Mouse (Mus musculus): ENCODE measurements around the gene Cacybp. TPM values are rescaled to one million over a fixed set of nuclear protein-coding genes. Genes with fewer than 3 reads are reported as not detected.

The Cacybp gene
- polyA plus RNA-seq, 1 experiment from 2014 or later, result 223 TPM

- 0 out of 2 replicates have a peak, but pooled peaks cover 2% of the 10 kb centered on the region for H3K27me3 ChIP-seq
- WGBS, result 67% methylated on average over 3 of the region's 5 CpGs
- no peaks in the 10 kb centered on the region for H3K9me3 ChIP-seq
- no peak overlapping the region for H3K4me2 ChIP-seq
- no peak overlapping the region for H3K4me3 ChIP-seq
- no peaks in the 10 kb centered on the region for H3K4me1 ChIP-seq
- ATAC-seq (ENCODE audit: insufficient number of reproducible peaks, insufficient read depth, low FRiP score, low TSS enrichment, low read depth), result no peak
- no peak overlapping the region for H3K9ac ChIP-seq
- no peak overlapping the region for H3K27ac ChIP-seq
- H3K36me3 ChIP-seq, result no peaks in the 10 kb centered on the region
Observed at GRCm38 (mm10) chr1:160166600-160166999, 46.1 kb downstream of the Cacybp start.

- peaks cover 8% of the 10 kb centered on the region for H3K4me1 ChIP-seq
- ATAC-seq (ENCODE audit: insufficient number of reproducible peaks, insufficient read depth, low FRiP score, low TSS enrichment, low read depth), result no peak
- no peak overlapping the region for H3K27ac ChIP-seq
- H3K9me3 ChIP-seq, result no peaks in the 10 kb centered on the region
- H3K36me3 ChIP-seq, result no peaks in the 10 kb centered on the region
- no peak overlapping the region for H3K4me2 ChIP-seq
- H3K4me3 ChIP-seq, result no peak overlapping the region
- no peaks in the 10 kb centered on the region for H3K27me3 ChIP-seq
- WGBS, result 93% methylated on average over 2 of the region's 2 CpGs
- H3K9ac ChIP-seq, result no peak overlapping the region
Observed at GRCm38 (mm10) chr1:160158190-160158589, 54.5 kb downstream of the Cacybp start.

GRCm38 (mm10) chr1:160153480-160153879 is 59.2 kb downstream of the Cacybp start, which contains the start of gene Tnn:
Gene Tnn, minus strand, starts transcription at chr1:160153580.
- no peak for ATAC-seq (ENCODE audit: insufficient number of reproducible peaks, insufficient read depth, low FRiP score, low TSS enrichment, low read depth)
- 0 out of 2 replicates have a peak within 1 kb of the TSS, but pooled peaks have one; percentile 16 for H3K9ac ChIP-seq
- no peaks in the 10 kb centered on the region for H3K9me3 ChIP-seq
- H3K4me1 ChIP-seq, result peaks cover 33% of the 10 kb centered on the region
- no peaks in the 10 kb centered on the region for H3K36me3 ChIP-seq
- H3K4me2 ChIP-seq, result peak within 1 kb of the TSS; percentile 35
- 32% methylated on average over 8 of the region's 8 CpGs for WGBS
- peak within 1 kb of the TSS; percentile 20 for H3K4me3 ChIP-seq
- H3K27me3 ChIP-seq, result no peaks in the 10 kb centered on the region
- H3K27ac ChIP-seq, result peak within 1 kb of the TSS; percentile 39; the same call in 1 of the 2 replicates

Other genes starting within 250 kb of the Cacybp start
- gene 4930523C07Rik, start 168.5 kb downstream of the Cacybp start, polyA plus RNA-seq (2015; fragmentation: Nextera tagmentation; extraction: Ambion mirVana), result 8.5 and 11.5 TPM in 2 replicates
- gene Tnn, start 59.3 kb downstream of the Cacybp start, polyA plus RNA-seq (2015; fragmentation: Nextera tagmentation; extraction: Ambion mirVana), result 7.8 and 14.1 TPM in 2 replicates
- gene Mrps14, start 17.7 kb downstream of the Cacybp start, polyA plus RNA-seq (2015; fragmentation: Nextera tagmentation; extraction: Ambion mirVana), result 252 and 254 TPM in 2 replicates